Mouse (Mus musculus): Measurements from ENCODE around the gene Rasgrf1. TPM values are rescaled to one million over a fixed set of nuclear protein-coding genes. Genes with fewer than 3 reads are reported as not detected.
"Not testable (repeated sequence)": the region's sequence is repeated elsewhere in the genome, so short reads cannot be mapped to it uniquely, and the experiment has no call there.

The Rasgrf1 gene
- polyA plus RNA-seq, 1 experiment from 2014 or later = 22.3 TPM

GRCm38 (mm10) chr9:90060574-90060875 lies 150.8 kb downstream of the Rasgrf1 start:
- no peak overlapping the region for H3K9ac ChIP-seq (replicated peaks; ENCODE audit: low read depth, low read length)
- no peaks in the 10 kb centered on the region for H3K36me3 ChIP-seq (ENCODE audit: control insufficient read depth, insufficient read depth, low read length)
- no peak overlapping the region for H3K4me3 ChIP-seq (ENCODE audit: low read depth, low read length)
- 84% methylated on average over 2 of the region's 2 CpGs for WGBS
- no peaks in the 10 kb centered on the region for H3K27me3 ChIP-seq (ENCODE audit: control insufficient read depth, insufficient read depth, low read length)
- no peaks in the 10 kb centered on the region for H3K4me1 ChIP-seq (ENCODE audit: control insufficient read depth, insufficient read depth, low read length)
- no peak overlapping the region for H3K27ac ChIP-seq (ENCODE audit: low read depth, low read length)
- ATAC-seq (ENCODE audit: low read depth) = no peak
- no peaks in the 10 kb centered on the region for H3K9me3 ChIP-seq (ENCODE audit: control insufficient read depth, low read length)
- H3K4me2 ChIP-seq (ENCODE audit: low read depth, low read length) = no peak overlapping the region

GRCm38 (mm10) chr9:90060932-90061331 lies 151.2 kb downstream of the Rasgrf1 start:
- not testable (repeated sequence) for ATAC-seq (ENCODE audit: low read depth); H3K4me2 ChIP-seq (ENCODE audit: low read depth, low read length); H3K4me1 ChIP-seq (ENCODE audit: control insufficient read depth, insufficient read depth, low read length); H3K36me3 ChIP-seq (ENCODE audit: control insufficient read depth, insufficient read depth, low read length); H3K27ac ChIP-seq (ENCODE audit: low read depth, low read length); H3K27me3 ChIP-seq (ENCODE audit: control insufficient read depth, insufficient read depth, low read length); H3K4me3 ChIP-seq (ENCODE audit: low read depth, low read length); H3K9me3 ChIP-seq (ENCODE audit: control insufficient read depth, low read length); H3K9ac ChIP-seq (replicated peaks; ENCODE audit: low read depth, low read length)
- WGBS = 92% methylated on average over 5 of the region's 5 CpGs

GRCm38 (mm10) chr9:90067341-90067740 lies 157.6 kb downstream of the Rasgrf1 start:
- Histone ChIP-seq H3K4me3 (ENCODE audit: low read depth, low read length) (no peak overlapping the region), H3K4me1 (ENCODE audit: control insufficient read depth, insufficient read depth, low read length) (no peaks in the 10 kb centered on the region), H3K27ac (ENCODE audit: low read depth, low read length) (no peak overlapping the region), H3K36me3 (ENCODE audit: control insufficient read depth, insufficient read depth, low read length) (no peaks in the 10 kb centered on the region), H3K4me2 (ENCODE audit: low read depth, low read length) (no peak overlapping the region), H3K9ac (replicated peaks; ENCODE audit: low read depth, low read length) (no peak overlapping the region), H3K9me3 (ENCODE audit: control insufficient read depth, low read length) (no peaks in the 10 kb centered on the region), H3K27me3 (ENCODE audit: control insufficient read depth, insufficient read depth, low read length) (no peaks in the 10 kb centered on the region)
- WGBS = 77% methylated on average over 2 of the region's 2 CpGs
- ATAC-seq (ENCODE audit: low read depth) = no peak

GRCm38 (mm10) chr9:90068786-90069185 lies 159.1 kb downstream of the Rasgrf1 start:
- 89% methylated on average over 6 of the region's 6 CpGs for WGBS
- Histone ChIP-seq H3K9ac (replicated peaks; ENCODE audit: low read depth, low read length) (no peak overlapping the region), H3K4me3 (ENCODE audit: low read depth, low read length) (no peak overlapping the region), H3K9me3 (ENCODE audit: control insufficient read depth, low read length) (no peaks in the 10 kb centered on the region), H3K4me2 (ENCODE audit: low read depth, low read length) (no peak overlapping the region), H3K36me3 (ENCODE audit: control insufficient read depth, insufficient read depth, low read length) (no peaks in the 10 kb centered on the region), H3K4me1 (ENCODE audit: control insufficient read depth, insufficient read depth, low read length) (no peaks in the 10 kb centered on the region), H3K27ac (ENCODE audit: low read depth, low read length) (no peak overlapping the region), H3K27me3 (ENCODE audit: control insufficient read depth, insufficient read depth, low read length) (no peaks in the 10 kb centered on the region)
- no peak for ATAC-seq (ENCODE audit: low read depth)

GRCm38 (mm10) chr9:90069485-90069884 lies 159.8 kb downstream of the Rasgrf1 start:
- Histone ChIP-seq H3K27me3 (ENCODE audit: control insufficient read depth, insufficient read depth, low read length) (no peaks in the 10 kb centered on the region), H3K9ac (replicated peaks; ENCODE audit: low read depth, low read length) (no peak overlapping the region), H3K4me2 (ENCODE audit: low read depth, low read length) (no peak overlapping the region), H3K9me3 (ENCODE audit: control insufficient read depth, low read length) (no peaks in the 10 kb centered on the region), H3K36me3 (ENCODE audit: control insufficient read depth, insufficient read depth, low read length) (no peaks in the 10 kb centered on the region), H3K4me1 (ENCODE audit: control insufficient read depth, insufficient read depth, low read length) (no peaks in the 10 kb centered on the region), H3K27ac (ENCODE audit: low read depth, low read length) (no peak overlapping the region), H3K4me3 (ENCODE audit: low read depth, low read length) (no peak overlapping the region)
- no peak for ATAC-seq (ENCODE audit: low read depth)
- WGBS = 77% methylated on average over 7 of the region's 7 CpGs

- 85% methylated on average over 7 of the region's 7 CpGs for WGBS
- Histone ChIP-seq H3K4me3 (ENCODE audit: low read depth, low read length) (no peak overlapping the region), H3K4me1 (ENCODE audit: control insufficient read depth, insufficient read depth, low read length) (no peaks in the 10 kb centered on the region), H3K27ac (ENCODE audit: low read depth, low read length) (no peak overlapping the region), H3K4me2 (ENCODE audit: low read depth, low read length) (no peak overlapping the region), H3K36me3 (ENCODE audit: control insufficient read depth, insufficient read depth, low read length) (no peaks in the 10 kb centered on the region), H3K9me3 (ENCODE audit: control insufficient read depth, low read length) (no peaks in the 10 kb centered on the region), H3K9ac (replicated peaks; ENCODE audit: low read depth, low read length) (no peak overlapping the region), H3K27me3 (ENCODE audit: control insufficient read depth, insufficient read depth, low read length) (no peaks in the 10 kb centered on the region)
- ATAC-seq (ENCODE audit: low read depth) = no peak
These were observed 160.5 kb downstream of the Rasgrf1 start for GRCm38 (mm10) chr9:90070174-90070573.

GRCm38 (mm10) chr9:90075336-90075735 lies 165.6 kb downstream of the Rasgrf1 start:
- no peak overlapping the region for H3K4me2 ChIP-seq (ENCODE audit: low read depth, low read length)
- ATAC-seq (ENCODE audit: low read depth) = no peak
- no peak overlapping the region for H3K9ac ChIP-seq (replicated peaks; ENCODE audit: low read depth, low read length)
- no peaks in the 10 kb centered on the region for H3K4me1 ChIP-seq (ENCODE audit: control insufficient read depth, insufficient read depth, low read length)
- no peaks in the 10 kb centered on the region for H3K9me3 ChIP-seq (ENCODE audit: control insufficient read depth, low read length)
- H3K36me3 ChIP-seq (ENCODE audit: control insufficient read depth, insufficient read depth, low read length) = no peaks in the 10 kb centered on the region
- no peak overlapping the region for H3K27ac ChIP-seq (ENCODE audit: low read depth, low read length)
- H3K27me3 ChIP-seq (ENCODE audit: control insufficient read depth, insufficient read depth, low read length) = no peaks in the 10 kb centered on the region
- no peak overlapping the region for H3K4me3 ChIP-seq (ENCODE audit: low read depth, low read length)
- 81% methylated on average over 4 of the region's 4 CpGs for WGBS

- 86% methylated on average over 5 of the region's 5 CpGs for WGBS
- H3K4me3 ChIP-seq (ENCODE audit: low read depth, low read length) = no peak overlapping the region
These were observed 166.4 kb downstream of the Rasgrf1 start for GRCm38 (mm10) chr9:90076131-90076530.

More at GRCm38 (mm10) chr9:90076131-90076530, 166.4 kb downstream of the Rasgrf1 start:
- no peaks in the 10 kb centered on the region for H3K9me3 ChIP-seq (ENCODE audit: control insufficient read depth, low read length)
- no peak overlapping the region for H3K9ac ChIP-seq (replicated peaks; ENCODE audit: low read depth, low read length)
- H3K27me3 ChIP-seq (ENCODE audit: control insufficient read depth, insufficient read depth, low read length) = no peaks in the 10 kb centered on the region
- ATAC-seq (ENCODE audit: low read depth) = no peak
- H3K36me3 ChIP-seq (ENCODE audit: control insufficient read depth, insufficient read depth, low read length) = no peaks in the 10 kb centered on the region
- H3K27ac ChIP-seq (ENCODE audit: low read depth, low read length) = no peak overlapping the region
- no peak overlapping the region for H3K4me2 ChIP-seq (ENCODE audit: low read depth, low read length)
- H3K4me1 ChIP-seq (ENCODE audit: control insufficient read depth, insufficient read depth, low read length) = no peaks in the 10 kb centered on the region

Measured in neural tube, embryonic 14.5 days (tissue).